Mouse (Mus musculus) erythroblast, embryonic 14.5 days (primary cell): Measurements from ENCODE around the gene Plpp2. TPM values are rescaled to one million over a fixed set of nuclear protein-coding genes. Genes with fewer than 3 reads are reported as not detected.

Source experiments
- H3K27me3 ChIP-seq: 2 replicates; pipeline ENCODE4 v1.6.1; 2012; ENCODE audit warnings: inconsistent platforms; ENCODE audit not compliant: control insufficient read depth
- H3K36me3 ChIP-seq: 2 replicates; pipeline ENCODE4 v1.6.1; 2012; ENCODE audit warnings: mild to moderate bottlenecking, inconsistent platforms; ENCODE audit not compliant: control insufficient read depth
- H3K4me1 ChIP-seq: 2 replicates; pipeline ENCODE4 v1.6.1; 2012; ENCODE audit warnings: inconsistent platforms; ENCODE audit not compliant: control insufficient read depth
- H3K4me3 ChIP-seq: replicated peaks from 2 replicates; pipeline ENCODE3; 2012; ENCODE audit warnings: moderate library complexity, mild to moderate bottlenecking, inconsistent platforms
- H3K9me3 ChIP-seq: 2 replicates; pipeline ENCODE4 v1.6.1; 2012; ENCODE audit warnings: low read length, inconsistent platforms, mixed read lengths; ENCODE audit not compliant: control insufficient read depth
- GATA1 ChIP-seq: IDR thresholded peaks from 2 replicates; pipeline ENCODE4 v1.6.1; 2012; ENCODE audit warnings: low read length, inconsistent platforms, mixed read lengths
- TAL1 ChIP-seq: IDR thresholded peaks from 3 replicates; pipeline ENCODE4 v1.6.1; 2012; ENCODE audit warnings: low read length, inconsistent platforms, mixed read lengths
- polyA plus RNA-seq: library from polyadenylated mRNA; stranded (reverse); fragments of >175 nt; gene quantifications from 2 replicates; pipeline ENCODE4 v1.2.3, GENCODE M21; 2012

Plpp2 gene
- polyA plus RNA-seq, 1 experiment, result 0.10 TPM

GRCm38 (mm10) chr10:79526661-79527452 is 6.7 kb downstream of the Plpp2 start:
- H3K27me3 ChIP-seq, result no peaks in the 10 kb centered on the region

GRCm38 (mm10) chr10:79525456-79526325 is 7.9 kb downstream of the Plpp2 start:
- Histone ChIP-seq H3K9me3 (no peaks in the 10 kb centered on the region), H3K4me1 (no peaks in the 10 kb centered on the region), H3K4me3 (no peak overlapping the region), H3K27me3 (no peaks in the 10 kb centered on the region), H3K36me3 (peaks cover 12% of the 10 kb centered on the region; the same call in 1 of the 2 replicates)
- TF ChIP-seq GATA1, result no peak
- TF ChIP-seq TAL1, result no peak

More at GRCm38 (mm10) chr10:79526661-79527452, 6.7 kb downstream of the Plpp2 start:
- Histone ChIP-seq H3K9me3 (no peaks in the 10 kb centered on the region), H3K4me3 (no peak overlapping the region), H3K4me1 (no peaks in the 10 kb centered on the region), H3K36me3 (peaks cover 12% of the 10 kb centered on the region; the same call in 1 of the 2 replicates)
- TF ChIP-seq TAL1 (no peak), GATA1 (no peak)

DNA sequence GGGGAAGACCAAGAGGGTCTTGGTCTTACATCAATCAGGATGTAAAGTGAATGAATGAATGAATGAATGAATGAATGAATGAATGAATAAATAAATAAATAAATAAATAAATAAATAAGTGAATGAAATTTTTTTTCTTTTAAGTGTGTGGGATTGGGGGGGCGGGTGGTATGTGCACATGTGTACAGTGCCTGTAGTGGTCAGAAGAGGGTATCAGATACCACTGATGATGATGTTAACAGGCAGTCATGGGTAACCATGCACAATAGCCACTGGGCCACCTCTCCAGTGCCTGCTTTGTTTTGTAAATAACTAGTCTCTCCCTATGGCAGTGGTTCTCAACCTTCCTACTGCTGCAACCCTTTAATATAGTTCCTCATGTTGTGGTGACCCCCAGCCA is 9.2 kb downstream of the Plpp2 start:
- Histone ChIP-seq H3K4me1 (no peaks in the 10 kb centered on the region), H3K36me3 (peaks cover 8% of the 10 kb centered on the region; the same call in 1 of the 2 replicates), H3K27me3 (no peaks in the 10 kb centered on the region), H3K9me3 (no peaks in the 10 kb centered on the region), H3K4me3 (no peak overlapping the region)
- no peak for TF ChIP-seq GATA1

DNA sequence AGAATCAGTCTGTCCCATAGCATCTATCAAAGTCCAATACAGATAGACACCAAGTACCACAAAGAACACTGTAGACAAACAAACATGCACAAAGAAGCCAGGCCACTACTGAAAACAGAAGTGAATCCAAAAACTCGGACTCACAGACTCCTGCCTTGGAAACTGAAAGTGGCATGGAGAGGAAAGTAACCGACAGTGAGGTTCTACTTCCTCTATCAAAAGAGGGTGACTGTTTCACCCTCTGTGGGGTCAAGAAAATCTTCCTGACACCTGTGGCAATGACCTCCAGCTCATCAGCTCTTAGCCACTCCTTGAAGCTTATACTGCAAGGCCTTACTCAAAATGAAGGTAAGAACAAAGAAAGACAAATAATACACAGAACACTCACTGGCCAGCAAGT is 26.9 kb downstream of the Plpp2 start:
- H3K4me1 ChIP-seq, result no peaks in the 10 kb centered on the region
- no peaks in the 10 kb centered on the region for H3K9me3 ChIP-seq
- H3K27me3 ChIP-seq, result no peaks in the 10 kb centered on the region
- H3K36me3 ChIP-seq, result no peaks in the 10 kb centered on the region
- TF ChIP-seq GATA1 (no peak), TAL1 (no peak)
- H3K4me3 ChIP-seq, result no peak overlapping the region

- TF ChIP-seq TAL1 (no peak), GATA1 (no peak)
- Histone ChIP-seq H3K4me1 (no peaks in the 10 kb centered on the region), H3K27me3 (no peaks in the 10 kb centered on the region), H3K36me3 (no peaks in the 10 kb centered on the region), H3K4me3 (no peak overlapping the region), H3K9me3 (no peaks in the 10 kb centered on the region)
Measured at GRCm38 (mm10) chr10:79502830-79503644, 30.6 kb downstream of the Plpp2 start.

DNA sequence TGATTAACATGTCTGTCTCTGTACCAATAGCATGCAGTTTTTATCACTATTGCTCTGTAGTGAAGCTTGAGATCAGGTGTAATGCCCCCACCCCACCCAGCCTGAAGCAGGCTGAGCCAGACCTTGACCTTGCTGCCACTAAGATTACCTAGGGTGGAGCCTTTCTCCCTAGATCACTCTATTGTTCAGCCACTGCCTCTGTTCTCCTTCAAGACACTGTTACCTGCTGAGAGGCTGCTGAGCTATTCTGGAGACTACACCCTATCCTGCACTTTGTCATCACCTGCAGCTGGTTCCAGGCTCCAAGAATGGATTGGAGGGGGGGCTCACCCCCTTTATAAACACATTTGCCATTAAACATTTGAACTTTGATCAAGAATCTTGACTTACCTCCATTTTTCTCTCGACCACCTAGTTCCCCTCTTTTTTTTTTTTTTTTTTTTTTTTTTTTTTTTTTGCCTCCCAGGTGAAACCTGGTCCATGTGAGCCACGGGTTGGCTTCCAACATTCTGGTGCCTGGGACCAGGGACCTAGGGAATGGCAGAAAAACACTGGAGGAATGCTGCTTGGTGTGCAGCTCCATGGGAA is 36.8 kb downstream of the Plpp2 start:
- Histone ChIP-seq H3K9me3 (no peaks in the 10 kb centered on the region), H3K36me3 (no peaks in the 10 kb centered on the region), H3K4me3 (no peak overlapping the region), H3K4me1 (no peaks in the 10 kb centered on the region), H3K27me3 (no peaks in the 10 kb centered on the region)
- TF ChIP-seq TAL1 (no peak; the same call in 2 of the 3 replicates), GATA1 (no peak)

DNA sequence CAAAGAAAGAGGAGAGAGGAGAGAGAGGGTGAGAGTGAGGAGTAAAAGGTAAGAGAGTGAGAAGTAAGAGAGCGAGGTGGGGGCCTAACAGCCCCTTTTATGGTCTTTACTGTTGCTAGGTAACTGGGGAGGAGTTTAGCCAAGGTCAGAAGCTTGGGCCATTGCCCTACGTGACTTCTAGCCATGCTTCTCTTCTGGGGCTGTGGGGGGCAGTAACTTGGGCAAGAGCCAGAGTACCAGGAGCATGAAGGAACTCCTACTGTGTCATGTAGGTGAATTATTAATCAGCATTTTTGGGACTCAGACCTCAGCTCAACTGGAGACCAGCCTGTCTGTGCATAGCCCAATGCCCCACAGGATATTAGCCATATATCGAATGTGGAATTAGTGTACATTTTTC is 37.7 kb downstream of the Plpp2 start:
- Histone ChIP-seq H3K9me3 (no peaks in the 10 kb centered on the region), H3K36me3 (no peaks in the 10 kb centered on the region), H3K27me3 (no peaks in the 10 kb centered on the region), H3K4me3 (no peak overlapping the region), H3K4me1 (no peaks in the 10 kb centered on the region)
- TF ChIP-seq GATA1, result no peak
- TF ChIP-seq TAL1, result no peak

Other genes with a start within 250 kb of the Plpp2 start
- not detected in 2 replicates for gene Vmn2r82, start 177.3 kb downstream of the Plpp2 start, polyA plus RNA-seq
- not detected in 2 replicates for gene Vmn2r83, start 65.1 kb downstream of the Plpp2 start, polyA plus RNA-seq
- 1.7 TPM in 2 replicates for gene Mier2, start 21.4 kb upstream of the Plpp2 start, polyA plus RNA-seq
- not detected in 2 replicates for gene Theg, start 53.5 kb upstream of the Plpp2 start, polyA plus RNA-seq
- not detected in 2 replicates for gene C2cd4c, start 80.2 kb upstream of the Plpp2 start, polyA plus RNA-seq
- not detected in 2 replicates for gene Shc2, start 104.1 kb upstream of the Plpp2 start, polyA plus RNA-seq
- gene Odf3l2, start 111.9 kb upstream of the Plpp2 start, polyA plus RNA-seq, result not detected in 2 replicates
- gene Madcam1, start 130.8 kb upstream of the Plpp2 start, polyA plus RNA-seq, result 0.03 TPM in 1 of 2 replicates, not detected in the other
- 15.5 and 17.8 TPM in 2 replicates for gene Tpgs1, start 135.6 kb upstream of the Plpp2 start, polyA plus RNA-seq
- 65.0 and 72.0 TPM in 2 replicates for gene Cdc34, start 148.4 kb upstream of the Plpp2 start, polyA plus RNA-seq
- 0.08 and 0.09 TPM in 2 replicates for gene Gzmm, start 155.2 kb upstream of the Plpp2 start, polyA plus RNA-seq
- gene Bsg, start 170.7 kb upstream of the Plpp2 start, polyA plus RNA-seq, result 836 and 840 TPM in 2 replicates
- 0.08 and 0.15 TPM in 2 replicates for gene Hcn2, start 182.8 kb upstream of the Plpp2 start, polyA plus RNA-seq
- gene Polrmt, start 212.8 kb upstream of the Plpp2 start, polyA plus RNA-seq, result 2.1 and 2.5 TPM in 2 replicates
- gene Fgf22, start 221.3 kb upstream of the Plpp2 start, polyA plus RNA-seq, result not detected in 2 replicates
- gene Rnf126, start 233.2 kb upstream of the Plpp2 start, polyA plus RNA-seq, result 35.3 and 45.1 TPM in 2 replicates
- gene Fstl3, start 243.5 kb upstream of the Plpp2 start, polyA plus RNA-seq, result 0.02 and 0.04 TPM in 2 replicates